Mouse (Mus musculus): ENCODE data around the gene Nr1h3. TPM values are rescaled to one million over a fixed set of nuclear protein-coding genes. Genes with fewer than 3 reads are reported as not detected.
A peak's percentile ranks its signal among the peaks of the same experiment; 100 is the strongest.

Nr1h3 gene
- polyA plus RNA-seq, 1 experiment from 2014 or later: 3.5 TPM

GRCm38 (mm10) chr2:91194624-91195332 is 7.9 kb downstream of the Nr1h3 start:
- Histone ChIP-seq H3K27me3 (ENCODE audit: control insufficient read depth, insufficient read depth, low read length) (no peaks in the 10 kb centered on the region; the same call in 1 of the 2 replicates), H3K4me1 (ENCODE audit: control insufficient read depth, insufficient read depth, low read length) (peaks cover 7% of the 10 kb centered on the region), H3K9me3 (replicated peaks; ENCODE audit: control insufficient read depth, low read length) (no peaks in the 10 kb centered on the region), H3K9ac (ENCODE audit: low read length) (peak overlapping the region; percentile 69), H3K4me3 (replicated peaks; ENCODE audit: low read length) (peak overlapping the region; percentile 40), H3K36me3 (ENCODE audit: control insufficient read depth, insufficient read depth, low read length) (no peaks in the 10 kb centered on the region), H3K4me2 (ENCODE audit: low read depth, low read length) (peak overlapping the region; percentile 86), H3K27ac (ENCODE audit: low read length) (no peak overlapping the region)
- 2% methylated on average over 27 of the region's 27 CpGs for WGBS
- ATAC-seq (ENCODE audit: insufficient read depth, low FRiP score): peak; percentile 80

- Histone ChIP-seq H3K9ac (ENCODE audit: low read length) (no peak overlapping the region), H3K27me3 (ENCODE audit: control insufficient read depth, insufficient read depth, low read length) (no peaks in the 10 kb centered on the region; the same call in 1 of the 2 replicates), H3K36me3 (ENCODE audit: control insufficient read depth, insufficient read depth, low read length) (no peaks in the 10 kb centered on the region), H3K9me3 (replicated peaks; ENCODE audit: control insufficient read depth, low read length) (no peaks in the 10 kb centered on the region), H3K4me3 (replicated peaks; ENCODE audit: low read length) (no peak overlapping the region), H3K27ac (ENCODE audit: low read length) (no peak overlapping the region), H3K4me2 (ENCODE audit: low read depth, low read length) (no peak overlapping the region), H3K4me1 (ENCODE audit: control insufficient read depth, insufficient read depth, low read length) (peaks cover 7% of the 10 kb centered on the region)
- 81% methylated on average over 16 of the region's 16 CpGs for WGBS
- no peak for ATAC-seq (ENCODE audit: insufficient read depth, low FRiP score)
Observed at GRCm38 (mm10) chr2:91190501-91190900, 12.1 kb downstream of the Nr1h3 start.

GRCm38 (mm10) chr2:91187431-91187830 is 15.2 kb downstream of the Nr1h3 start:
- H3K4me3 ChIP-seq (replicated peaks; ENCODE audit: low read length): no peak overlapping the region
- H3K9me3 ChIP-seq (replicated peaks; ENCODE audit: control insufficient read depth, low read length): no peaks in the 10 kb centered on the region
- H3K36me3 ChIP-seq (ENCODE audit: control insufficient read depth, insufficient read depth, low read length): no peaks in the 10 kb centered on the region
- no peaks in the 10 kb centered on the region for H3K27me3 ChIP-seq (ENCODE audit: control insufficient read depth, insufficient read depth, low read length)
- no peak overlapping the region for H3K9ac ChIP-seq (ENCODE audit: low read length)
- 44% methylated on average over 4 of the region's 4 CpGs for WGBS
- H3K27ac ChIP-seq (ENCODE audit: low read length): no peak overlapping the region
- no peak overlapping the region for H3K4me2 ChIP-seq (ENCODE audit: low read depth, low read length)
- no peak for ATAC-seq (ENCODE audit: insufficient read depth, low FRiP score)
- 0 out of 2 replicates have a peak, but pooled peaks cover 4% of the 10 kb centered on the region for H3K4me1 ChIP-seq (ENCODE audit: control insufficient read depth, insufficient read depth, low read length)

- ATAC-seq (ENCODE audit: insufficient read depth, low FRiP score): no peak
- Histone ChIP-seq H3K27me3 (ENCODE audit: control insufficient read depth, insufficient read depth, low read length) (no peaks in the 10 kb centered on the region), H3K36me3 (ENCODE audit: control insufficient read depth, insufficient read depth, low read length) (no peaks in the 10 kb centered on the region), H3K4me3 (replicated peaks; ENCODE audit: low read length) (no peak overlapping the region), H3K27ac (ENCODE audit: low read length) (no peak overlapping the region), H3K4me2 (ENCODE audit: low read depth, low read length) (no peak overlapping the region), H3K9ac (ENCODE audit: low read length) (no peak overlapping the region), H3K9me3 (replicated peaks; ENCODE audit: control insufficient read depth, low read length) (no peaks in the 10 kb centered on the region), H3K4me1 (ENCODE audit: control insufficient read depth, insufficient read depth, low read length) (peaks cover 10% of the 10 kb centered on the region; the same call in 1 of the 2 replicates)
- WGBS: 41% methylated on average over 1 of the region's 1 CpGs
Observed at GRCm38 (mm10) chr2:91186208-91186607, 16.4 kb downstream of the Nr1h3 start.

- 61% methylated on average over 15 of the region's 15 CpGs for WGBS
- Histone ChIP-seq H3K27ac (ENCODE audit: low read length) (peak within 1 kb of the TSS; percentile 81), H3K27me3 (ENCODE audit: control insufficient read depth, insufficient read depth, low read length) (no peaks in the 10 kb centered on the region), H3K36me3 (ENCODE audit: control insufficient read depth, insufficient read depth, low read length) (no peaks in the 10 kb centered on the region), H3K4me1 (ENCODE audit: control insufficient read depth, insufficient read depth, low read length) (peaks cover 10% of the 10 kb centered on the region; the same call in 1 of the 2 replicates), H3K9ac (ENCODE audit: low read length) (peak within 1 kb of the TSS; percentile 86), H3K9me3 (replicated peaks; ENCODE audit: control insufficient read depth, low read length) (no peaks in the 10 kb centered on the region), H3K4me3 (replicated peaks; ENCODE audit: low read length) (peak within 1 kb of the TSS; percentile 97), H3K4me2 (ENCODE audit: low read depth, low read length) (peak within 1 kb of the TSS; percentile 66)
- ATAC-seq (ENCODE audit: insufficient read depth, low FRiP score): no peak
Observed at GRCm38 (mm10) chr2:91183711-91184405, 18.8 kb downstream of the Nr1h3 start, which contains the start of gene Madd. Gene Madd, minus strand, starts transcription at chr2:91183837.

- Histone ChIP-seq H3K4me3 (replicated peaks; ENCODE audit: low read length) (peak overlapping the region; percentile 97), H3K36me3 (ENCODE audit: control insufficient read depth, insufficient read depth, low read length) (no peaks in the 10 kb centered on the region), H3K27ac (ENCODE audit: low read length) (peak overlapping the region; percentile 81), H3K4me1 (ENCODE audit: control insufficient read depth, insufficient read depth, low read length) (peaks cover 10% of the 10 kb centered on the region; the same call in 1 of the 2 replicates), H3K27me3 (ENCODE audit: control insufficient read depth, insufficient read depth, low read length) (no peaks in the 10 kb centered on the region), H3K9me3 (replicated peaks; ENCODE audit: control insufficient read depth, low read length) (no peaks in the 10 kb centered on the region), H3K9ac (ENCODE audit: low read length) (peak overlapping the region; percentile 86), H3K4me2 (ENCODE audit: low read depth, low read length) (peak overlapping the region; percentile 66)
- 0% methylated on average over 9 of the region's 9 CpGs for WGBS
- ATAC-seq (ENCODE audit: insufficient read depth, low FRiP score): peak; percentile 97
Observed at GRCm38 (mm10) chr2:91183148-91183513, 19.5 kb downstream of the Nr1h3 start.

- H3K9ac ChIP-seq (ENCODE audit: low read length): peak overlapping the region; percentile 86
- H3K4me1 ChIP-seq (ENCODE audit: control insufficient read depth, insufficient read depth, low read length): peaks cover 10% of the 10 kb centered on the region; the same call in 1 of the 2 replicates
- H3K27ac ChIP-seq (ENCODE audit: low read length): peak overlapping the region; percentile 81
- no peaks in the 10 kb centered on the region for H3K27me3 ChIP-seq (ENCODE audit: control insufficient read depth, insufficient read depth, low read length)
- ATAC-seq (ENCODE audit: insufficient read depth, low FRiP score): peak; percentile 95
- peak overlapping the region; percentile 66 for H3K4me2 ChIP-seq (ENCODE audit: low read depth, low read length)
- H3K4me3 ChIP-seq (replicated peaks; ENCODE audit: low read length): peak overlapping the region; percentile 97
- WGBS: under 1% methylated on average over 77 of the region's 81 CpGs
- no peaks in the 10 kb centered on the region for H3K9me3 ChIP-seq (replicated peaks; ENCODE audit: control insufficient read depth, low read length)
- H3K36me3 ChIP-seq (ENCODE audit: control insufficient read depth, insufficient read depth, low read length): no peaks in the 10 kb centered on the region
Observed at GRCm38 (mm10) chr2:91182405-91183147, 20.1 kb downstream of the Nr1h3 start.

GRCm38 (mm10) chr2:91182016-91182404 is 20.6 kb downstream of the Nr1h3 start:
- 12% methylated on average over 8 of the region's 8 CpGs for WGBS
- no peaks in the 10 kb centered on the region for H3K27me3 ChIP-seq (ENCODE audit: control insufficient read depth, insufficient read depth, low read length)
- ATAC-seq (ENCODE audit: insufficient read depth, low FRiP score): no peak
- no peaks in the 10 kb centered on the region for H3K36me3 ChIP-seq (ENCODE audit: control insufficient read depth, insufficient read depth, low read length)
- H3K9me3 ChIP-seq (replicated peaks; ENCODE audit: control insufficient read depth, low read length): no peaks in the 10 kb centered on the region
- H3K4me2 ChIP-seq (ENCODE audit: low read depth, low read length): peak overlapping the region; percentile 66
- H3K4me1 ChIP-seq (ENCODE audit: control insufficient read depth, insufficient read depth, low read length): peaks cover 10% of the 10 kb centered on the region; the same call in 1 of the 2 replicates
- H3K27ac ChIP-seq (ENCODE audit: low read length): no peak overlapping the region; the same call in 1 of the 2 replicates
- peak overlapping the region; percentile 97 for H3K4me3 ChIP-seq (replicated peaks; ENCODE audit: low read length)
- H3K9ac ChIP-seq (ENCODE audit: low read length): peak overlapping the region; percentile 86

Data from stomach, embryonic 16.5 days (tissue).